Mouse (Mus musculus): Measurements from ENCODE around the gene Fosl1. TPM values are rescaled to one million over a fixed set of nuclear protein-coding genes. Genes with fewer than 3 reads are reported as not detected.
"Not testable (repeated sequence)": the region's sequence is repeated elsewhere in the genome, so short reads cannot be mapped to it uniquely, and the experiment has no call there.

Fosl1 gene
- total RNA-seq, 2 experiments from 2014 or later, result not detected

DNA sequence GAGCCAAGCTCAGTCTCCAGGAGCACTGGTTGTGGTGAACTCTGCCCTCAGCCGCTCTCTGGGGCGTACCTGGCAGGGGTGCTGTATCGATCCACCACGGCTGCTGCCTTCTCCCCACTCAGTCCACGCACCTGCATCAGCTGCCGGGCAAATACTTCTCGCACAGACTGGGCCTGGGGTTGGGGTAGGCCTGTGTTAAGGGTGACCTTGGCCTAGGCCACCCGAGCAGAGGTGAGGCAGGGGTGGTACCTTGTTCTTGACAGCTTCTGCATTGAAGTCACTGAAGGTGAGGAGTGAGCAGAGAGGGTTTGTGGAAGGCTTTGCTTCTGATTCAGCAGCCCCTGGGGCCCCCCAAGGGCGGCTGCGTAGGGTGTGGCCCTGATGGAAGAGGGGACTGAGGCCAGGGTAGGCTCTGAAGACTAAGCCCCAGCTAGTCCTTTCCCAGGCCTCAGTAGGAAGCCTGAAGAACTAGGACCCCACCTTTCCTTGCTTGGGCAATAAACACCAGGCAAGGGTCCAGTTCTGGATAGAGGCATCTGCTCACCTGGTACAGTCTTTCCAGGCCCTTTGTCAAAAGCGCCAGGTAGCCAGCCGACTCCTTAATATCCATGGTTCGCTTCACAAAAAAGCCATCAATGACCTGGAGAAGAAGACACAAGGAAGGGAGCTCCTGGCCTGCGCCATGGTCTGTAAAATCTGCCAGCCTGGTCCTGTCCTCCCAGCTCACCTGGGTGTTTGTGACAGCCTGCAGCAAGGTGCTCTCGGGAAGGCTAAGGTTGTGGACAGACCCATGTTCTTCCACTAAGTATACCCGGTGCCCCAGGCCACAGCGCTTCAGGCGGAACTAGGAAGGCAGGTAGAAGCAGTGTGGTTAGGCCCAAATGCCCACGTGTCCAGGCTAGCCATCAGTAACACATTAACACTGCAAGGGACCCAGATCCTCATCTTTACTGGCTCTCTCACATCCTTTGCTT is 36.3 kb downstream of the Fosl1 start:
- no peak for DNase-seq

DNA sequence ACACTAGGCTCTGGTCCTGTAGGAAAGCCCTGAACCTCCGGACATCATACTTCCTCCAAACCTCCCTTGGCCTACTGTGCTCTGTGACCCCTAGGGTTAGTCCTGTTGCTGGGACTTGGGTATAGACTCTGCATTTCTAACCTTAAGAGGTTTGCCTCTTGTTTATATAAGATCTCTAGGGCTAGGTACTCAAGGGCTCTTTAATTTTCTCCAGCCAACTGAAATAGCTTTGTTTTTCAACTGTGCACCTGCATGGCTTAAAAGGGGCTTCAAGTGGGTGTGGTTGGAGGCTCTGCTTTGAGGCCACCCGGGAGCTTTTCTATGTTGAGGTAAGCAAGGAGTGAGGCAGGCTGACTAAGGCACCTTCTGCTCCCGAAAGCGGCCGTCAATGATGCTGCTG is 37.1 kb downstream of the Fosl1 start:
- DNase-seq, result no peak

DNA sequence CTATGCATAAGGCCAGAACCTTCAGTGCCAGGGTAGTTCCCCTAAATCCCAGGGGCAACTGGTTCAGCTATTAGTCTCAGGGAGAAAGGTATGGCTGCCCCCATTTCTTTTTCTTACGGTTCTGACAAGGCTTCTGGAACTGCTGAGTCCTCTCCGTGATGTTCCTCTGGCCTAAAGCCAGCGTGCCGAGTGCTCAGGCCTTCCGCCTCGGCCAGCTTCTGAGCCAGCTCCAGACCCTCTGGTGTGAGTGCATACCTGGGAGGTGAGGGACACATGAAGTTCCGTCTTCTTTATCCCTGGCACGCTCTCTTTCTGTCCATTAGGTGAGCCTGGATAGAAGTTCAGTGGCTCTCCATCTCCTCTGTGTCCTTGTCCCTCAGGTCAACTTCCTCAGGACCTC is 38.0 kb downstream of the Fosl1 start:
- DNase-seq, result no peak

DNA sequence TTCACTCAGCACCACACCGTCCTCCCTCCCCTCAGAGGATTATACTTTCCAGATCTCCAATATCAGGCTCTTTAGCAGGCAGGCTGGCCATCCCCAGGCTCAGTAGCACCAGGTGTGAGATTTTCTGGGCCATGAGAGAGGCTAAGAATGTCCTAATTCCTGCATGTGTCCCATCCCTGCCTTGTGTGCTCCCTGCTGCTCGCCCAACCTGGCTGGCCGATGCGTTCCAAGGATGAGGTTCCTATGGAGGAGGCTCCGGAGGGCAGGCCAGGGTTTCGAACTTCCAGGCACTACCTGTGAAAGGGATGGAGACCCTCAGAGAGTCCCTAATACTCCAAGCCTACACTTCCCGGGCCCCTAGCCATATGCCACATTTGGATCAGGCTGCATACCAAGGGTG is 38.5 kb downstream of the Fosl1 start:
- DNase-seq, result no peak

DNA sequence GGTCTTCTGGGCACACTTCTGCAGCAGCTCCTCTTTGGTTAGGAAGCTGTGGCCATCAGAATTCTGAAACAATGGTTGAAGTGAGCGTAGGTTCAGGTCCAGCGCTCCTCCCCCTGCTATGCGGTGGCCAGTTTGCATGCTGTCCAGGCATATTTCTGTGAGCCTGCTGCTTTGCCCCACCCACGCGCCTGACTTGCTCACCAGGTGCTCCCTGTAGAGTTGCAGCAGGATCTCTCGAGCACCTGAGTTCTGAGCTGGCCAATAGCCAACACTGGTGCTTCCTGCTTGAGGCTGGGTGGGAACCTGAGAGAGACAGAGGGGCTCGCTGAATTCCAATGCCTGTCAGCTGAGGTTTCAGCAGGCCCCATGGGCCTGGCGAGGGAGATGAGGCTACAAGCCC is 38.9 kb downstream of the Fosl1 start:
- no peak for DNase-seq

DNA sequence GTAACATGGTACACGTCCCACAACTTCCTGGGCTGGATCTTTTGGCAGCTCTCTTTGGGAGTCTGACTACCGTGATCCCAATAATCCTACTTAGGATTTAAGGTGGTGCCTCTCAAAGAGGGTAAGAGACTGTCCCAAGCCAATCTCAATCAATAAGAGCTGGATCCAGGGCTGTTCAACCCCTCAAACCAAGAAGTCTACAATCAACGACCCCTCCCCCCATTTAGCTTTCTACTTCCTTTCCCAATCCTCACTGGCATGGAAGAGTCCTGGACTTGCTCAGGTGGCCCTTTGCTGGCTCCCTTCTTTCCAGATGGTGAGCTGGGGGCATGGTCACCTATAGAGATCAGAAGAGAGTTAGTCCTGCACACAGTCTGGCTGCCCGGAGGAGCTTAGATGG is 39.4 kb downstream of the Fosl1 start:
- no peak for DNase-seq

DNA sequence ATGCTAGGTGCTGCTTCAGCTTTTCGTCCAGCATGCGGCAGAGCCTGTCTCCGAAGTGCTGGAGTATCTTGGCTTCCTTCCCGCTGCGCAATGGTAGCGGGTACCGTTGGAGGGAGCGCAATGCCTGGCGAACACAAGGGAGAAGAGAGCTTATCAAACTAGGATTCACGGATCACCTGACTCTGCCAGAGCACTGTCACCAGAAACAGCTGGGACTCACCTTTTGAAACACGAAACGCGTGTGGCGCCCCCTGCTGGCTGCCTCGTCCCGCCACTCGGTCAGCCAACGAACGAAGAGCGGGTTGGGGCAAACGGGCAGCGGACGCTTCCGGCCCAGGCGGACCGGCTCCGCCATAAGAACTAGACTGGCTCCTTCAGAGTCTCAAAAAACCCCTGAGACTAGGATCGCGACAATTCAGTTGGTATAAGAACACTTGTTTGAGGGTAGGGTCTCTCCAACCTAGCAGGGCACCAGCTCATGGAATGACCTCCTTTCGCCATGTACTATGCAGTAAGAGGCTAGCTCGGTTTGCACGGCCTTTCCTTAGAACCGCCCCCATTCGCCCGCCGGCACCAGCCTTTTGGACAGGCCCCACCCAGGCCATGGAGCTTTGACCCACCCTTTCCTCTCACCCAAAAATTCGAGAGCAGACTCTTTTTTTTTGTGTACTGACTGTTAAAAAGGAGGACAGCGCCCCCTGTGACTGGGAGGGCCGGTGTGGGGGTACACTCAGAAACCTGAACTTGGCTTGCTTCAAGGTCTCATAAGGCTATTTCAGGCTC is 40.6 kb downstream of the Fosl1 start, which contains the start of gene Mus81:
Mus81 (minus strand) TSS at position 635 of the 783 bp plus-strand sequence.
- peak; percentile 90 to 91 for DNase-seq

DNA sequence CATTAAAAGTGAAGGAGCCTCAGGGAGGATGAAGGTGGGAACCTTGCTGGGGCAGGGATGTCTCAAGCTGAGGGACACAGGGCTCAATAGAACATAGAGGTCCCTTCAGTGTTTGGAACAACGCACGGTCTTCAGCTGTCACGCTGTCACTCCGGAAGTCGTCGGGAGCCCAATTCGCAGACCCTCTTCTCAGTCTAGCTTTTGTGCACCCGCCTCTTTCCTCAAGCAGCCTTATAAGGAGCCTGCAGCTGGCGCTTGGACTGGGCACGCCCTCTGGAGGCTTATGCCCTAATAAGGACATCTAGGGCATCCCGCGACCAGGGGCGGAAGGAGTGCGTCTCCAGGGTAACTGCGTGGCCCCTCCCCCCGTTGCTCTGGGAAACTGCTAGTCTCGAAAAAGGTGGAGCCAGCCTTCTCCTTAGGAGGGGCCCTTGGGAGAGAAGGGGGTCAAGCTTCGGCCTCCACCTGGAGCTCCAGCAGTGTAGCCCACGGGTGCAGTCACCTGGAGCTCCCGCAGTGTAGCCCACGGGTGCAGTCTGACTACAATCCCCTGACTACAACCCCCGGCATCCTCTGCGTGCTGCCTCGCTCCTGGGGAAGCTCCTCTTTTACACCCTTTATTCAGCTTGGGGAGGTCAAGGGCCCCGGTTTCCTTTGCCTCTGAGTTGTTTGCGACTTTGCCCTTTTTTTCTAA is 41.7 kb downstream of the Fosl1 start:
- peak; percentile 96 to 97 for DNase-seq

DNA sequence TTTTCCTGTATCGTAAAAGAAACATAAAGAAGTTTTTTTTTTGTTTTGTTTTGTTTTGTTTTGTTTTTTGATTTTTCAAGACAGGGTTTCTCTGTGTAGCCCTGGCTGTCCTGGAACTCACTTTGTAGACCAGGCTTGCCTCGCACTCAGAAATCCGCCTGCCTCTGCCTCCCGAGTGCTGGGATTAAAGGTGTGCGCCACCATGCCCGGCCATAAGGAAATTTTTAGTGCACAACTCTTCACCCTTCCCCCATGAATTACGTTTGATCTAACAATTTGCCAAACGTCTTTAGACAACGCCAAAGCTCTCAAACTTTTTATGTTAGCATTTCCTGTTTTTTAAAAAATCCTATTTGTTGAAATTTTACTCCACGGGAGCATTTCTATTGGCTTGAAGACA is 42.4 kb downstream of the Fosl1 start:
- not testable (repeated sequence) for DNase-seq

DNA sequence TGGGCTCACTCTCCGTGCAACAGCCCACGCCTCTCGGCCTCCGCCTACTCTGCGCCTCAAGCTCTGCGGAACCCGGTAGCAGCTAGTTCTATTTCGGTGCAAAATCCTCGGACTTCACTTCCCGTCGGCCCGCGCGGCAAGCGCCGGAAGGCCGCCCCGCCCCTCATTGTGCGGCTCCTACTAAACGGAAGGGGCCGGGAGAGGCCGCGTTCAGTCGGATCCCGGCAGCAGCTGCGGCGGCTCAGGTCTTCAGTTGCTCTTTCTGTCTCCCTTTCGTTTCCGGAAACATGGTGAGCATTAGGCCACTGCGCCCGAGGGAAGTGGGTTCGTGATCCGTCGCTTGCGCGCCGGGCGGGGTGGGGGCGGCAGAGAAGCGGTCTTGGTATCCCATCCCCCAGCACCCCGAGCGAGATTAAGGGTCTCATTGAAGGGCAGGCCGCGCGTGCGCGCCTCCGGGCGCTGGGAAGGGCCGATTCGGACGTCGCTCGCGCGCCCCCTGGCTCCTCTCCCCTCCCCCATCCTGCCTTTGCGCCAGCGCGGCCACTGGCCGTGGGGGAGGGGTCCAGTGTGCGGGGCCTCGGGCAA is 43.1 kb downstream of the Fosl1 start, which contains the start of gene Cfl1:
Cfl1 (plus strand) TSS at position 143 of the 585 bp plus-strand sequence.
- DNase-seq, result peak; percentile 95 to 96

DNA sequence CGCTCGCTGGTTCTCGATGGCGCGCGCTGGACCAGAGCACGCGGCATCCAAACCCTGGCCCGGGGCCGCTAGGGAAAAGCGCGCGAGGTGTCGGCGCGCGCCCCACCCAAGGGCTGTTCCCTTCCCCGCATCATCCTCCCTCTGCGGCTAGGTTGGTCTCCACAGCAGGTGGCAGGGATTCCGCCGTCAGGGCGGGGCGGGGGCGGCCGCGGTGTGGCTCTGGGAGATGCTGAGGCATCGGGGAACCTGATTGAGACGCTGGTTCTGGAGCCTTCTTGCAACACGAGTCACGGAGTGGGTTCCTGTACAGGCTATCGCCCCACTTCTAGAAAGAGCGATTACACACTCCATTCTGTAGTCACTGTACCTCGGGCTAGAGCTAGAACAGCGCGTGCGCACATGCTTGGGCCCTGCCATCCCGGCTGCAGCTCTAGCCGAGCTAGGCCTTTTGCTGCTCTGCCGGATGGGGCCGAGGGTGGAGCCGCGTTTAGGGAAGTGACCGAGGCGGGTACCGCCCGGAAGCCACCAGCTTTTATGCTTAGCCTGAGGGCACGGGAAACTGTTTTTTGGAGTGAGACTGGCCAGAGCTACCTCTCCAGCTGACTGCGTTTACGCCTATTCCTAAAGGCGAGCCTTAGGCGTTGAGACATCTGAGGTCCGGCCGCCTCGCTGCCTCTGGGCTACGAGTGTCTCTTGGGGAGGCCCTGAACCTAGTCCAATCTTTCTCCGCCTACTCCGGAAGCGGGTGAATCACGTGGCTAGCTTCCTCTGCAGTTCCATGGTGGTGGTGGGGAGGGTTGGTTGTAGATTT is 43.8 kb downstream of the Fosl1 start:
- DNase-seq, result peak; percentile 82

DNA sequence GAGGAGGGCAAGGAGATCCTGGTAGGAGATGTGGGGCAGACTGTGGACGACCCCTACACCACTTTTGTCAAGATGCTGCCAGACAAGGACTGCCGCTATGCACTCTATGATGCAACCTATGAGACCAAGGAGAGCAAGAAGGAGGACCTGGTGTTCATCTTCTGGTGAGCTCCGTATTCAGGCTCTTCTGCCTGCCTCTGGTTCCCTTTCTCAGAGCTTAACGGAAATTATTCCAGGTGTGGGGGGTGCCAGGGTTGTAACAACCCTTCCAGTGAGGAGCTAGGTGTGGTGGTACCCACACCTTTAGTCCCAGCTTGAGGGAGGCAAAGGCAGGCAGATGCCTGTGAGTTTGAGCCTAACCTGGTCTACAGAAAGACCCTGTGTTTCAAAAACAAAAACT is 45.3 kb downstream of the Fosl1 start:
- no peak for DNase-seq

DNA sequence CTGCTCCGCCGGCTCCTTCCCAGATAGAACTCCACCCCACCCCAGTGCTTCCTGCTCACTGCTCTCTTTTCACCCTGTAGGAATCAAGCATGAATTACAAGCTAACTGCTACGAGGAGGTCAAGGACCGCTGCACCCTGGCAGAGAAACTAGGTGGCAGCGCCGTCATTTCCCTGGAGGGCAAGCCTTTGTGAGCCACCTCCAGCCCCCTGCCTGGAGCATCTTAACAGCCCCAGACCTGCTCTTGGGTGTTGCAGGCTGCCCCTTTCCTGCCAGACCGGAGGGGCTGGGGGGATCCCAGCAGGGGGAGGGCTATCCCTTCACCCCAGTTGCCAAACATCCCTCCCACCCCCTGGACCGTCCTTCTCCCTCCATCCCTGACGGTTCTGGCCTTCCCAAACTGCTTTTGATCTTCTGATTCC is 46.0 kb downstream of the Fosl1 start:
- DNase-seq, result not testable (repeated sequence)

DNA sequence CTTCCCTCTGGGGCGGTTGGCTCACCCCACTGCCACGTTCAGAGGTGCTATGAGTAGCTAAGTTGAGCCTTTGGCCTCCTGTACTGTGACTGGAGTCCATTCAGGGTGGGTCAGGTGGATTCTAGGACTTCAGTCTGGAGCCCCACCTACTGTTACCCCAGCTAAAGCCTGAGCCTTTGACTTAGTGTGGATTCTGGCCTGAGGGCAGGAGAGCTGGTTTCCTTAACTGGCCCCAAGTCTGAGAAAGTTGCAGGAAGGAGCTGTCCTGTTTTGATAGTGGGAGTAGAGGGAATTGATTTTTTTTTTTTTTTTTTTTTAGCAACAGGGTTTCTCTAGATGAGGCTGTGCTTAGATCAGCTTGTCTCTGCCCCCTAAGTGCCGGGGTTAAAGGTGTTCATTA is 47.0 kb downstream of the Fosl1 start:
- DNase-seq, result no peak

DNA sequence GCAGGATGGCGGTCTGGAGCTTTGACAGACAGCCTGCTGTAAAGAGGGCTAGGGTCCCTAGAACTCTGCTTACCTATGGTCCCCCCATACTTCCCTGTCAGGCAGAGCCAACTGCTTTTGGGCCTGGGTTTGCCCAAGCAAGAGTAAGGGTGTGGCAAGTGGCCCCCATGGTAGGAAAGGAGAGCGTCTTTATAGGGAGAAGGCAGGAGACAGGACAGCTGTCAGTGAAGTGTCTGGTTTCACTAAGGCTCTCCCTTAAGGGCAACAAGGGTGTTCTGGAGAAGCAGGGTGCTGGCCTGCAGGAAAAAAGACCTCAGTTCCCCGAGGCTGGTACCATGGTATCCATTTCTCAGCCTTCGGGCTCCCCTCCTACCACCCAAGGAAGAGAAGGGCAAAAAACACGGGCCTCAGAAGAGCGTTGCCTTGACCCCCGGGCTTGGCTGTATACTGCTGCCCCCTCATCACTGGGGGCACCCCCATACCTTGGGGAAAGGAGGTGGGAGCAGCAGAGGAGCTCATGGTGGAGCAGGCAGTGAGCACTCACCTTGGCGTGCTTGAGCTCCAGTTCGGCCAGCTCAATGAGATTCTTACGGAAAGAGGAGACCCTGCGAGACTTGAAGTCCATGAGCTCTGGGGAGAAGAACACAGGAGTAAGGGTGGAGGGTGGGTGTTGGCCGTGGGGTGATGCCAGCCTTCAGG is 48.2 kb downstream of the Fosl1 start:
- DNase-seq, result no peak

DNA sequence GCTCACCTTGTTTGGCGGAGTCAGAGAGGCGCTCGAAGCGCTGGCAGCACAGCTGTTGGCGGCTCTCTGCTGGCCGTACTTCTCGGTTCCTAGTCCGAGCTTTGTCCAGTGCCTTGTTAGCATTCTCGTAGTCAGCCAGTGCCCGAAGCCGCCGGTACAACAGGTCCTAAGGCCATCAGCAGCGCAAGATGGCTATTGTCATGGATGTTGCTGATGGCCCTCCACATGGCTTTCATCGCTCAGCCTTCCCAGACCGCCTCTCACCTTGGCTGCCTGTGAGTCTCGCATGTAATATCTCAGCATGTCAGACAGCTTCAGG is 48.7 kb downstream of the Fosl1 start:
- no peak for DNase-seq

DNA sequence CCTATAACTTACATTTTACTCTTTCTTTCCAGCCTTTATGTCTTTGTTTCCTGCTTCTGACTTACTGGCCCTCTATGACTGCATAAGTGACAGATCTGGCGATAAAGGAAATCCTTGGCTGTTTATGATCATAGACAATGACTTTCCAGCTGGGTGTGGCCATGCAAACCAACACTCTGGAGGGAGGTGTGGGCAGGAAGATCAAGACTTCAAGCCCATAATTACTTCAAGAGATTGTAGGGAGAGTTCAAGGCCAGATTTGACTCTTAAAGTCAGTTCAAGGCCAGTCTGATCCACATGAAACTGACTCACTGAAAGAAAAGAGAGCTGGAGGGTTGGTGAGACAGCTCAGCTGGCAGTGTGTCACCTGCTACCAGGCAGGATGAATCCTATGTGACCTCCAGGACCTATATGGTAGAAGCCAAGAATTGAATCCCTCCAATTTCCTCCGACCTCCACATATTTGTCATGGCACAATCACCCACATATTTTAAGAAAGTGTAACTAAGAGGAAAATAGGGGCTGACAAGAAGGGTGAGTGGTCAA is 53.1 kb downstream of the Fosl1 start:
- DNase-seq, result no peak

DNA sequence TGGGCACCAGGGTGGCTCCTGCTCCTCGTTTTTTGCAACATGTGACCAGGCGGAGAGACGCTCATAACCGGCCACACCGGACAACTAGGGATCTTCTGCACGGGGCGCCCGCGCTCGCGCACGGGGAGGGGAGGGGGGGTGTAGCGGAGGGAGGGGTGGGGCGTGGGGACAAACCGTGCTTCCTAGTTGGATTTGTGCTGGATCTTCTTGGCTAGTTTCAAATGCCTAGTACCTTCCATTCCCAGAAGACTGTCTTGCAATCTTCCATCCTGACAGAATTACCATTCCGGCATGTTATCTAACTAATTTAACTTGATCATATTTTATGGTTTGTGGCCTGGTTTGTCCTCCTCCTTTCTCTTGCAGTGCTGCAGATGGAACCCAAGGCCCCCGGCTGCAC is 56.3 kb downstream of the Fosl1 start, which contains the start of gene 1700020D05Rik:
1700020D05Rik (minus strand) TSS at position 101 of the 400 bp plus-strand sequence.
- no peak for DNase-seq

Data from layer of hippocampus, postnatal 36 days (tissue).